Mouse (Mus musculus) midbrain, postnatal 0 days (tissue): ENCODE measurements at regions not wholly inside any gene's neighbourhood (a gene's known extent, or its start where the extent isn't known, plus 50 kb on each side); places are given as distances from the start of the nearest gene placed in this dataset.
A peak's percentile ranks its signal among the peaks of the same experiment; 100 is the strongest.

Source experiments
- ATAC-seq: fragments of 200-750 bp; cut with Nextera tagmentation; 2 replicates; pipeline ENCODE4 v1.8.0; 2017; ENCODE audit warnings: moderate number of reproducible peaks, mild to moderate bottlenecking, moderate TSS enrichment, moderate library complexity; ENCODE audit not compliant: low FRiP score
- DNase-seq: peaks from one replicate; pipeline ENCODE4 v3.0.0-alpha.2; 2015; ENCODE audit warnings: low spot score
- H3K27ac ChIP-seq: fragments of 300-500 bp; sonication (generic); 2 replicates; pipeline ENCODE4 v1.5.1; 2014; ENCODE audit warnings: low read depth, mild to moderate bottlenecking, low read length, mixed read lengths
- H3K27me3 ChIP-seq: fragments of 300-500 bp; sonication (generic); 2 replicates; pipeline ENCODE4 v1.6.1; 2014; ENCODE audit warnings: low read length, control low read depth, mixed read lengths; ENCODE audit not compliant: insufficient read depth
- H3K36me3 ChIP-seq: fragments of 300-500 bp; sonication (generic); 2 replicates; pipeline ENCODE4 v1.6.1; 2014; ENCODE audit warnings: low read length, control low read depth, mixed read lengths; ENCODE audit not compliant: insufficient read depth
- H3K4me1 ChIP-seq: fragments of 300-500 bp; sonication (generic); 2 replicates; pipeline ENCODE4 v1.6.1; 2014; ENCODE audit warnings: mild to moderate bottlenecking, control low read depth, antibody characterized with exemption, low read length, mixed read lengths; ENCODE audit not compliant: insufficient read depth
- H3K4me2 ChIP-seq: fragments of 300-500 bp; sonication (generic); 2 replicates; pipeline ENCODE4 v1.6.1; 2014; ENCODE audit warnings: low read depth, mild to moderate bottlenecking, low read length, mixed read lengths; ENCODE audit not compliant: poor library complexity, severe bottlenecking
- H3K4me3 ChIP-seq: fragments of 300-500 bp; sonication (generic); 2 replicates; pipeline ENCODE4 v1.5.1; 2014; ENCODE audit warnings: low read depth, mild to moderate bottlenecking, low read length, moderate library complexity
- H3K9ac ChIP-seq: fragments of 300-500 bp; sonication (generic); replicated peaks from 2 replicates; pipeline ENCODE4 v1.6.1; 2014; ENCODE audit warnings: mild to moderate bottlenecking, low read length, moderate library complexity, mixed read lengths; ENCODE audit not compliant: poor library complexity, severe bottlenecking
- H3K9me3 ChIP-seq: fragments of 300-500 bp; sonication (generic); 2 replicates; pipeline ENCODE4 v1.6.1; 2016; ENCODE audit warnings: low read length, control low read depth
- CTCF ChIP-seq: IDR thresholded peaks from 2 replicates; pipeline ENCODE4 v1.5.1; 2016; ENCODE audit warnings: antibody characterized with exemption, mild to moderate bottlenecking
- WGBS: fragments of 180-500 bp; shearing (Covaris S2); extraction: QIAGEN DNeasy Blood & Tissue Kit; methylation state at CpG from one replicate; pipeline ENCODE4 v1.1.7; 2014; 5-methylcytosine and 5-hydroxymethylcytosine counted together

- Histone ChIP-seq H3K36me3 (no peaks in the 10 kb centered on the region), H3K27me3 (no peaks in the 10 kb centered on the region), H3K9me3 (0 out of 2 replicates have a peak, but pooled peaks cover 4% of the 10 kb centered on the region), H3K27ac (no peak overlapping the region), H3K4me1 (no peaks in the 10 kb centered on the region), H3K4me3 (no peak overlapping the region), H3K9ac (no peak overlapping the region), H3K4me2 (no peak overlapping the region)
- 78% methylated on average over 3 of the region's 3 CpGs for WGBS
- ATAC-seq (no peak), DNase-seq (no peak)
- no peak for TF ChIP-seq CTCF
Observed at GRCm38 (mm10) chr8:44828026-44828425, 107.2 kb upstream of the Fat1 start.

DNA sequence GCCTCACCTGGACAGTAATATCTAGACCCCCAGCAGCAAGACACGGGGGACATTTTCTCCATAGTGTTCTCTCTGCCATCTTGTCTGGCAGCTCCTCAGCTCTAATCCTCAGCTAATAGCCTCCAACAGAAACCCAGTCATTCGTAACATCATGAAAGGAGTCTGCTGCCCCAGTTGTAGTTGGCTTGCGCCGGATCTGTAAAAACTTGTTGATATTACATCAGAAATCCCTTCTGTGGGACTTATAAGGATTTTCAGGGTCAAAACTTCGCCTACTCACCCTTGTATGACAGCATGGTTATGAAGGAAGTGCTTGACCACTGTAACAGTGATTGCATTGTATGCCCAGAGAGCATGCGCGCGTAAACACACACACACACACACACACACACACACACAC lies 96.8 kb upstream of the Fat1 start:
- Histone ChIP-seq H3K4me1 (no peaks in the 10 kb centered on the region), H3K4me3 (no peak overlapping the region), H3K9ac (no peak overlapping the region), H3K9me3 (no peaks in the 10 kb centered on the region), H3K4me2 (no peak overlapping the region), H3K36me3 (no peaks in the 10 kb centered on the region), H3K27ac (no peak overlapping the region), H3K27me3 (no peaks in the 10 kb centered on the region)
- TF ChIP-seq CTCF = no peak
- peak; percentile 39 for DNase-seq
- WGBS = 68% methylated on average over 8 of the region's 8 CpGs
- ATAC-seq = no peak

DNA sequence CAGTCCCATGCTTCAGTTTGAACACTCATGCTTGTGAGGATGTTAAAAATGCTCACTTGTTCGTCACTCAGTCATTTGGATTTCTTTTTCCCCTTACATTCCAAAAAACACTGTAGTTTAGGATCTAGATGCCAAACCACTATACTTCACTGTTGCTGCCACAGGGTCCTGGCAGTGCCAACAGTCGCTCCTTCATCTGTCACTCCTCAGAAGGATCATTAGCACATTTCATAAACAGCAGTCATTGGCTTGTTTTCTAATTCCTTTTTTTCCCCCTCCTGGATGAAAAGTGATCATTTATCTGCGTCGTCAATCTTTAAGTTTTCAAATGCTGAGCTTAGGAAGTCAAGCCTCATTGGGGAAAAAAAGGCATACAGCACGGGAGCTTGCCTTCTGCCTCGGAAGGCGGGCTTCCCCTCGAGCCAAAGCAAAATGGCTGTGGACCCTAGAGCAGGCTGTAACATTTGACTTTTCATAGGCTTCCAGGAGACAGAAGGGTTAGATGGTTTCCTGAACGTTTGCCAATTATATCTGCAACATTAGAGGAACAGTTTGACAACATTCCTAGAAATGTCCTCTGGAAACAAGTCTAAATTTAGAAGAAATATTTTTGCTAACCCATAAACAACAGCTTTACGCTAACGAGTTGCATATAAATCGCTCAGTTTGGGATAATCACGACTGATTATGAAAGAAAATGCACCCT lies 95.6 kb upstream of the Fat1 start:
- H3K4me3 ChIP-seq = no peak overlapping the region
- no peak overlapping the region for H3K9ac ChIP-seq
- no peak for TF ChIP-seq CTCF
- no peaks in the 10 kb centered on the region for H3K27me3 ChIP-seq
- DNase-seq = peak; percentile 19
- no peaks in the 10 kb centered on the region for H3K4me1 ChIP-seq
- ATAC-seq = no peak
- WGBS = 65% methylated on average over 13 of the region's 13 CpGs
- no peak overlapping the region for H3K27ac ChIP-seq
- H3K9me3 ChIP-seq = no peaks in the 10 kb centered on the region
- H3K36me3 ChIP-seq = no peaks in the 10 kb centered on the region
- no peak overlapping the region for H3K4me2 ChIP-seq

GRCm38 (mm10) chr8:44840646-44841045 lies 94.6 kb upstream of the Fat1 start:
- Histone ChIP-seq H3K27me3 (no peaks in the 10 kb centered on the region), H3K36me3 (no peaks in the 10 kb centered on the region), H3K4me2 (no peak overlapping the region), H3K4me3 (no peak overlapping the region), H3K27ac (no peak overlapping the region), H3K9ac (no peak overlapping the region), H3K4me1 (no peaks in the 10 kb centered on the region), H3K9me3 (no peaks in the 10 kb centered on the region)
- 59% methylated on average over 3 of the region's 3 CpGs for WGBS
- DNase-seq (no peak), ATAC-seq (no peak)
- TF ChIP-seq CTCF = no peak

- H3K27ac ChIP-seq = no peak overlapping the region
- no peaks in the 10 kb centered on the region for H3K9me3 ChIP-seq
- H3K36me3 ChIP-seq = no peaks in the 10 kb centered on the region
- DNase-seq (no peak), ATAC-seq (no peak)
- H3K4me1 ChIP-seq = no peaks in the 10 kb centered on the region
- 94% methylated on average over 1 of the region's 1 CpGs for WGBS
- H3K27me3 ChIP-seq = no peaks in the 10 kb centered on the region
- TF ChIP-seq CTCF = no peak
- H3K9ac ChIP-seq = no peak overlapping the region
- H3K4me2 ChIP-seq = no peak overlapping the region
- H3K4me3 ChIP-seq = no peak overlapping the region
Observed at GRCm38 (mm10) chr8:44844362-44844761, 90.9 kb upstream of the Fat1 start.

DNA sequence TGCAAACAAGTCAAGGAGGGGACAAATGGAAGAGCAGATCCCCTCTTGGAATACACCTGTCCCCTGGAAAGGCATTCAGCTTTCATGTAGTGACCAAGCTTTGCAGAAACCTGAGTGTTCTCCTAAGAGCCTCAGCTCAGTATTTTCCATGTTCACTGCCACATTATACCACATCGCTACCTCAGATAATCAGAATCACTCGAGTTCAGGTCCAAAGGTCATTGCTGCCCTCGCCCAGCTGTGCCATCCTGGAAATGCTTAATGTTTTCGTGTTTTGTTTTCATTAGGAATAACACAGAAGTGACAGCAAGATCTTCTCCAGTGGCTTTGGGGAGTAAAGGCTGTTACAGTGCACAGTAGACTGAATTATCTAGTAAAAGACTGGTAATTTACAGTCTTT lies 83.0 kb upstream of the Fat1 start:
- no peaks in the 10 kb centered on the region for H3K27me3 ChIP-seq
- ATAC-seq (no peak), DNase-seq (no peak)
- H3K27ac ChIP-seq = no peak overlapping the region
- H3K36me3 ChIP-seq = no peaks in the 10 kb centered on the region
- H3K4me3 ChIP-seq = no peak overlapping the region
- no peaks in the 10 kb centered on the region for H3K4me1 ChIP-seq
- H3K4me2 ChIP-seq = no peak overlapping the region
- 79% methylated on average over 4 of the region's 4 CpGs for whole genome bisulfite sequencing
- no peaks in the 10 kb centered on the region for H3K9me3 ChIP-seq
- H3K9ac ChIP-seq = no peak overlapping the region
- no peak for TF ChIP-seq CTCF
